Mouse (Mus musculus) T-cell, adult 66 days (primary cell): Measurements from ENCODE around the gene Hist2h2bb. TPM values are rescaled to one million over a fixed set of nuclear protein-coding genes. Genes with fewer than 3 reads are reported as not detected.

Source experiments
- total RNA-seq, 2 experiments: library from RNA; stranded (reverse); gene quantifications; 3 replicates in 1 of 2; 4 replicates in 1 of 2; pipeline ENCODE4 v1.2.4; 2023

Hist2h2bb gene
- total RNA-seq: 100 to 1,000 TPM; 184 to 294 TPM

GRCm38 (mm10) chr3:96269511-96270474, at the start of gene Hist2h2bb:
TSS of gene Hist2h2bb (plus strand) at chr3:96269752.

GRCm38 (mm10) chr3:96220765-96221639, 48.5 kb upstream of the Hist2h2bb start, which contains the start of the genes Hist2h2ac and Hist2h2be:
TSS of gene Hist2h2ac (minus strand) at chr3:96220880.
TSS of gene Hist2h2be (plus strand) at chr3:96221119.

GRCm38 (mm10) chr3:96238954-96239793, 30.4 kb upstream of the Hist2h2bb start, which contains the start of gene Hist2h3c2:
TSS of gene Hist2h3c2 (minus strand) at chr3:96239127.

DNA sequence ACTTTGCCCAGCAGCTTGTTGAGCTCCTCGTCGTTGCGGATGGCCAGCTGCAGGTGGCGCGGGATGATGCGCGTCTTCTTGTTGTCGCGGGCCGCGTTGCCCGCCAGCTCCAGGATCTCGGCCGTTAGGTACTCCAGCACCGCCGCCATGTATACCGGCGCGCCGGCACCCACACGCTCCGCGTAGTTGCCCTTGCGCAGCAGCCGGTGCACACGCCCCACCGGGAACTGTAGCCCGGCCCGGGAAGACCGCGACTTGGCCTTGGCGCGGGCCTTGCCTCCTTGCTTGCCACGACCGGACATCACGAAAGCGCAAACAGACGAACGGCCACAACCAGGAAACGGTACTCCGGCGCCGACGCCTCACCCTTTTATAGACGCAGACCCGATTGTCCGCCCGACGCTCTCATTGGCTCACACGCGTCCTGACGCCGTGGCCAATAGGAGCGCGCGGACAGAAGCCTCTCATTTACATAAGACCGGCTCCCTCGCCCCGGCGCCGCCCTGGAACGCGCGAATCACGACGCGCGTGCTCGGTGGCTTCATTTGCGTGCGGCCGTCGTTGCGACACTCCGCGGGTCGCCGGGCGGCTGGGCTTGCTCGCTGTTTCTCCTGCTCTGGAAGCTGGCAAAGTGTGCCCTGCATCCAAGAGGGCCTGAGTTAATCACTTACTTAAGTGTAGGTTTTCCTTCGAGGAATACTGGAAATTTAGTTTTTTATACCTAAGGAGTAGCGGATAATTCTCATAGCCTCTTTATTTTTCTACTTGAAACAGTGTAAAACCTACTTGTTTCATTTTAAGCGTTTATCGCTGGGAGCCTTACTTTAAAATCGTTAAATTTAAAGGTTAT, 29.4 kb upstream of the Hist2h2bb start, which contains the start of gene Hist2h2aa2:
Gene Hist2h2aa2, minus strand, starts transcription at position 328 of the 850 bp plus-strand sequence.

DNA sequence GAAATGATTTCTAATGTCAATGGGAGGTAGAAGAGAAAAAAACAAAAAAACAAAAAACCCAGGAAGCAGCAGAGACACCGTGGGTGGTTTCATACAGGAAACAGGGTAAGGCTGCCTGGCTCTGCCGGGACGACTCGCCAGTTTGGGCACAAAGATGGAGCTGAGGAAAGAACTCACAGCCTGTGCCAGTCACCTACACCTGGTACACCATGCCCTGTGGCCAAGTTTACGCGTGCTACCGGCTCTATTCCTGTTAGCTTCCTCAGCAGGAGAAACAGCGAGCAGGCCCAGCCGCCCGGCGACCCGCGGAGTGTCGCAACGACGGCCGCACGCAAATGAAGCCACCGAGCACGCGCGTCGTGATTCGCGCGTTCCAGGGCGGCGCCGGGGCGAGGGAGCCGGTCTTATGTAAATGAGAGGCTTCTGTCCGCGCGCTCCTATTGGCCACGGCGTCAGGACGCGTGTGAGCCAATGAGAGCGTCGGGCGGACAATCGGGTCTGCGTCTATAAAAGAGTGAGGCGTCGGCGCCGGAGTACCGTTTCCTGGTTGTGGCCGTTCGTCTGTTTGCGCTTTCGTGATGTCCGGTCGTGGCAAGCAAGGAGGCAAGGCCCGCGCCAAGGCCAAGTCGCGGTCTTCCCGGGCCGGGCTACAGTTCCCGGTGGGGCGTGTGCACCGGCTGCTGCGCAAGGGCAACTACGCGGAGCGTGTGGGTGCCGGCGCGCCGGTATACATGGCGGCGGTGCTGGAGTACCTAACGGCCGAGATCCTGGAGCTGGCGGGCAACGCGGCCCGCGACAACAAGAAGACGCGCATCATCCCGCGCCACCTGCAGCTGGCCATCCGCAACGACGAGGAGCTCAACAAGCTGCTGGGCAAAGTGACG, 24.3 kb upstream of the Hist2h2bb start, which contains the start of gene Hist2h2aa1:
Gene Hist2h2aa1, plus strand, starts transcription at position 495 of the 884 bp plus-strand sequence.

GRCm38 (mm10) chr3:96246427-96246856, 23.1 kb upstream of the Hist2h2bb start, which contains the start of gene Hist2h3c1:
TSS of gene Hist2h3c1 (plus strand) at chr3:96246685.

DNA sequence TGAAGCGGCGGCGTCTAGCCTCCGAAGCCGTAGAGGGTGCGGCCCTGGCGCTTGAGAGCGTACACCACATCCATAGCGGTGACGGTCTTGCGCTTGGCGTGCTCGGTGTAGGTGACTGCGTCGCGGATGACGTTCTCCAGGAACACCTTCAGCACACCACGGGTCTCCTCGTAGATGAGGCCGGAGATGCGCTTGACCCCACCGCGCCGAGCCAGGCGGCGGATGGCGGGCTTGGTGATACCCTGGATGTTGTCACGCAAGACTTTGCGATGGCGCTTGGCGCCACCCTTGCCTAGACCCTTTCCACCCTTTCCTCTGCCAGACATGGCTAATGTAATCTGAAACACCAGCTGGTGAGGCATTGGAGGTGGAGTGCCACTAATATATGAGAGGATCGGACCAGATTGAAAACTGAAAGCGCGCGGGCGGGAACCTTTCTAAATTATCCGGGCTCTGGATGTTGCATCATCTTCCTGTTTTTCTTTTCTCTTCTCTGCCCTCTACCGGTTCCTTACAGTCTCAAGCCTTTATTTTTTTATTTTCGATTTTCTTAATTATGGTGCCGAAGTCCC, 6.5 kb upstream of the Hist2h2bb start, which contains the start of gene Hist2h4:
Gene Hist2h4, minus strand, starts transcription at position 333 of the 572 bp plus-strand sequence.

GRCm38 (mm10) chr3:96268051-96268775, 1.3 kb upstream of the Hist2h2bb start, which contains the start of gene Hist2h3b:
TSS of gene Hist2h3b (plus strand) at chr3:96268654.

GRCm38 (mm10) chr3:96293787-96294186, 24.2 kb downstream of the Hist2h2bb start, which contains the start of gene Fcgr1:
TSS of gene Fcgr1 (minus strand) at chr3:96293969.

Other genes with a start within 250 kb of the Hist2h2bb start
- 10 to 100 TPM in 1 of 2 experiments, 1 to 10 TPM in 1; 9.4 to 19.2 TPM for gene Vps45, start 211.3 kb upstream of the Hist2h2bb start, total RNA-seq
- gene Otud7b, start 165.2 kb upstream of the Hist2h2bb start, total RNA-seq: 10 to 100 TPM; 18.1 to 27.4 TPM
- gene Mtmr11, start 107.7 kb upstream of the Hist2h2bb start, total RNA-seq: 1 to 10 TPM; 3.1 to 3.6 TPM
- gene Sf3b4, start 97.4 kb upstream of the Hist2h2bb start, total RNA-seq: 10 to 100 TPM; 80.9 to 82.9 TPM
- gene Sv2a, start 88.6 kb upstream of the Hist2h2bb start, total RNA-seq: 1 to 10 TPM; 4.0 to 6.6 TPM
- gene Bola1, start 50.0 kb upstream of the Hist2h2bb start, total RNA-seq: 1 to 10 TPM; 7.1 to 8.5 TPM
- 1 to 10 TPM; 3.0 to 5.2 TPM for gene Hist2h2ab, start 49.9 kb upstream of the Hist2h2bb start, total RNA-seq
- 10 to 100 TPM; 68.9 to 78.6 TPM for gene Hist2h2ac, start 48.9 kb upstream of the Hist2h2bb start, total RNA-seq
- 1 to 10 TPM; 3.0 to 3.7 TPM for gene Hist2h2be, start 48.6 kb upstream of the Hist2h2bb start, total RNA-seq
- 10 to 100 TPM in 1 of 2 experiments, 1 to 10 TPM in 1; 4.5 to 37.9 TPM for gene Hist2h3c2, start 30.6 kb upstream of the Hist2h2bb start, total RNA-seq
- 100 to 1,000 TPM; 364 to 479 TPM for gene Hist2h2aa2, start 29.5 kb upstream of the Hist2h2bb start, total RNA-seq
- 1 to 10 TPM in 1 of 2 experiments, not detected in 1; 5.6 TPM for gene Hist2h2aa1, start 24.3 kb upstream of the Hist2h2bb start, total RNA-seq
- gene Hist2h3c1, start 23.1 kb upstream of the Hist2h2bb start, total RNA-seq: not detected
- 10 to 100 TPM; 49.6 to 70.8 TPM for gene Hist2h4, start 6.4 kb upstream of the Hist2h2bb start, total RNA-seq
- gene Hist2h3b, start 1.1 kb upstream of the Hist2h2bb start, total RNA-seq: 100 to 1,000 TPM in 1 of 2 experiments, 10 to 100 TPM in 1; 86.0 to 219 TPM
- gene Fcgr1, start 24.2 kb downstream of the Hist2h2bb start, total RNA-seq: not detected
- gene BC107364, start 182.6 kb downstream of the Hist2h2bb start, total RNA-seq: not detected